In the genomic region with DNA sequence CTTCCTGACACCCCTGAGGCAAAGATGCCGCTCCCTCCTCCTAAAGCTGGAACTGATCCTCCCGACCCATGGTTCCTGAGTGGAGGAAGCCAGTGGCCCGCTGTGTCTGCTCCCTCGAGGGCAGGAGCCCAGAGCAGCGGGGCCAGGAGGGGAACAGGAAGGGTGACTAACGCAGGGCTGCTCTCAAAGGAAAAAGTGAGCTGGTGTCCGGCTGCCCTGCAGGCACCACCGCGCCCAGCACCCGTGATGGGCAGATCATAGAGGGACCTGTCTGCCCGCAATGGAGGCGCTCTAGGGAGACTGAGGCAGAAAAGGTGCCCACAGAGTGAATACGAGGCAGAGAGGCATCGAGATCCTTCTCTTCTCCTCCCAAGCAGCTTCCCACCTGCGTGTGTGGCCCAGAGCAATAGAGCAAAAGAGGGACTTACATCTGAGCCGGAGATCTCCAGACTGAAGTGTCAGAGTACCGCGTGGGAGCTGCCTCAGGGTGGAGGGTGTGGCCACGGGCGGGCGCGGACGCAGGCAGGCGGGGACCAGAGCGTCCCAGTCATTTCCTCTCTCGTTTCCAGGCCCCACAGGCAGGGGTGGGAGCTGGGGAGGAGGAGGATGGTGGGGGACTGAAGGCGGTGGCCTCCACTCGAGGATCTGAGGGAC, we compare ENCODE assay signal across 8 mouse cellular contexts. TPM values are rescaled to one million over a fixed set of nuclear protein-coding genes. Genes with fewer than 3 reads are reported as not detected.
A peak's percentile ranks its signal among the peaks of the same experiment; 100 is the strongest.
DNase-seq lines count a peak whose midpoint lies in the region; ATAC-seq and TF ChIP-seq lines count a peak whose summit lies in the region.

No protein-coding gene starts in this region.

- no peaks in the 10 kb centered on the region for H3K27me3 ChIP-seq in MEL (ENCODE audit: control insufficient read depth in 1 of 2, insufficient read depth in 2 of 2, low read length in 2 of 2)
- H3K27me3 ChIP-seq in heart, embryonic 13.5 days (replicated peaks): peaks cover 66% of the 10 kb centered on the region
- peaks cover 32% of the 10 kb centered on the region for H3K27me3 ChIP-seq in kidney, embryonic 16.5 days (ENCODE audit: insufficient read depth, low read length)

- H3K9ac ChIP-seq in MEL (ENCODE audit: control insufficient read depth, low read depth, low read length, poor library complexity, severe bottlenecking): peak overlapping the region; percentile 28
- H3K9ac ChIP-seq in heart, embryonic 13.5 days: peak overlapping the region; percentile 54
- peak overlapping the region; percentile 55 for H3K9ac ChIP-seq in kidney, embryonic 16.5 days (replicated peaks; ENCODE audit: low read length)

- WGBS in heart, embryonic 13.5 days: 3% methylated on average over 27 of the region's 28 CpGs
- under 1% methylated on average over 28 of the region's 28 CpGs for WGBS in kidney, embryonic 16.5 days
- WGBS in macrophage (ENCODE audit: missing documents): under 1% methylated on average over 28 of the region's 28 CpGs

- TF ChIP-seq POLR2A in MEL (IDR thresholded peaks at IDR 0.05; ENCODE audit: control insufficient read depth in 1 of 2, insufficient read depth in 1 of 2, low read depth in 1 of 2, low read length in 2 of 2, poor library complexity in 1 of 2): no peak
- TF ChIP-seq POLR2A in cortical plate, adult 2 months (IDR thresholded peaks at IDR 0.05; ENCODE audit: extremely low read depth, insufficient read depth, low read length): no peak

- H3K9me3 ChIP-seq in MEL (replicated peaks; ENCODE audit: insufficient read depth, low read length): no peaks in the 10 kb centered on the region
- H3K9me3 ChIP-seq in heart, embryonic 13.5 days: no peaks in the 10 kb centered on the region
- H3K9me3 ChIP-seq in kidney, embryonic 16.5 days (ENCODE audit: low read length): no peaks in the 10 kb centered on the region

- TF ChIP-seq EP300 in MEL (IDR thresholded peaks at IDR 0.05; ENCODE audit: low read depth in 1 of 2, low read length in 2 of 2): no peak

- H3K36me3 ChIP-seq in MEL (ENCODE audit: control insufficient read depth in 1 of 2, insufficient read depth in 2 of 2, low read length in 2 of 2) (peaks cover 0 to 10% of the 10 kb centered on the region in 2 experiments; a peak in 2 of 4 replicates), macrophage (ENCODE audit: inconsistent target) (peaks cover 10% of the 10 kb centered on the region; the same call in 1 of the 2 replicates)
- H3K36me3 ChIP-seq in heart, embryonic 13.5 days: no peaks in the 10 kb centered on the region
- H3K36me3 ChIP-seq in kidney, embryonic 16.5 days (ENCODE audit: insufficient read depth, low read length): no peaks in the 10 kb centered on the region

- H3K4me1 ChIP-seq in MEL (ENCODE audit: control insufficient read depth in 1 of 2, insufficient read depth in 2 of 2, low read length in 2 of 2): peaks cover 2 to 24% of the 10 kb centered on the region in 2 experiments
- no peaks in the 10 kb centered on the region for H3K4me1 ChIP-seq in cortical plate, adult 2 months (ENCODE audit: control insufficient read depth, insufficient read depth, low read length)
- peaks cover 14% of the 10 kb centered on the region for H3K4me1 ChIP-seq in heart, embryonic 13.5 days
- H3K4me1 ChIP-seq in kidney, embryonic 16.5 days (ENCODE audit: insufficient read depth, low read length): peaks cover 15% of the 10 kb centered on the region

- TF ChIP-seq CTCF in MEL (IDR thresholded peaks at IDR 0.05 in 2 of 3, conservative IDR thresholded peaks at IDR 0.05 in 1 of 3; ENCODE audit: control insufficient read depth in 1 of 3, insufficient read depth in 1 of 3, low read depth in 2 of 3, low read length in 3 of 3, poor library complexity in 1 of 3, severe bottlenecking in 1 of 3): no peak
- no peak for TF ChIP-seq CTCF in cortical plate, adult 2 months (IDR thresholded peaks at IDR 0.05; ENCODE audit: extremely low read depth, insufficient read depth, low read length)

- ATAC-seq in heart, embryonic 13.5 days (ENCODE audit: extremely low read depth, insufficient number of reproducible peaks, low FRiP score, low TSS enrichment): peak; percentile 51; the same call in 1 of the 2 replicates
- peak; percentile 73; the same call in 1 of the 2 replicates for ATAC-seq in kidney, embryonic 16.5 days (ENCODE audit: low FRiP score, low TSS enrichment)

- peak; percentile 53 for DNase-seq in MEL (ENCODE audit: low read depth, low spot score)
- DNase-seq in spleen, postnatal 36 days (ENCODE audit: low spot score in 2 of 2): peak; percentile 72 to 73
- no peak for DNase-seq in c-Kit-positive CD71-positive TER-119-positive erythroid progenitor cells, embryonic 14.5 days (ENCODE audit: low spot score)
- DNase-seq in embryo, embryonic 9.5 days (ENCODE audit: extremely low spot score): no peak

- H3K79me2 ChIP-seq in MEL (ENCODE audit: control insufficient read depth, insufficient read depth, low read length, poor library complexity) (no peaks in the 10 kb centered on the region; the same call in 1 of the 2 replicates), macrophage (ENCODE audit: inconsistent target) (peaks cover 48% of the 10 kb centered on the region)

- no peak for TF ChIP-seq RAD21 in MEL (IDR thresholded peaks at IDR 0.05; ENCODE audit: low read depth, low read length)

- no peak overlapping the region for H3K27ac ChIP-seq in MEL (ENCODE audit: control insufficient read depth, low read depth, low read length)
- peak overlapping the region; percentile 64; the same call in 1 of the 2 replicates for H3K27ac ChIP-seq in cortical plate, adult 2 months (ENCODE audit: insufficient read depth, low read length)
- H3K27ac ChIP-seq in heart, embryonic 13.5 days (replicated peaks): peak overlapping the region; percentile 30; the same call in 1 of the 2 replicates
- no peak overlapping the region; the same call in 1 of the 2 replicates for H3K27ac ChIP-seq in kidney, embryonic 16.5 days (ENCODE audit: low read length)
- peak overlapping the region; percentile 90 for H3K27ac ChIP-seq in macrophage

- peak overlapping the region; percentile 67 for H3K4me2 ChIP-seq in heart, embryonic 13.5 days
- H3K4me2 ChIP-seq in kidney, embryonic 16.5 days (replicated peaks; ENCODE audit: low read depth, low read length): peak overlapping the region; percentile 61

- H3K4me3 ChIP-seq in MEL (ENCODE audit: control insufficient read depth in 1 of 2, insufficient read depth in 1 of 2, low read depth in 2 of 2, low read length in 2 of 2) (peak overlapping the region; percentile 32 to 35; a peak in 3 of 4 replicates), macrophage (ENCODE audit: inconsistent target) (peak overlapping the region; percentile 83)
- H3K4me3 ChIP-seq in cortical plate, adult 2 months (ENCODE audit: insufficient read depth, low read length): 0 out of 2 replicates have a peak overlapping the region, but pooled peaks have one; percentile 15
- peak overlapping the region; percentile 44 for H3K4me3 ChIP-seq in heart, embryonic 13.5 days
- peak overlapping the region; percentile 43 for H3K4me3 ChIP-seq in kidney, embryonic 16.5 days (ENCODE audit: low read length)

RNA-seq across cellular contexts. Expression of a gene that starts 0.5 kb away (rescaled TPM):
- total RNA-seq in MEL (2012; rRNA removed): 38.6 and 39.4 TPM in 2 replicates
- polyA plus RNA-seq in MEL (2012; ENCODE audit: insufficient read depth in 1 of 2, insufficient read length in 2 of 2, low read depth in 1 of 2, low replicate concordance in 2 of 2, missing spikeins in 1 of 2): 10 to 100 TPM in 1 of 2 experiments, not detected in 1; 57.5 TPM
- polyA plus RNA-seq in cortical plate, adult 2 months (2012; rRNA removed): 52.7 and 62.8 TPM in 2 replicates
- polyA plus RNA-seq in heart, embryonic 13.5 days (2015; fragmentation: Nextera tagmentation; extraction: Ambion mirVana): 35.5 and 39.2 TPM in 2 replicates
- 32.6 and 34.0 TPM in 2 replicates for polyA plus RNA-seq in kidney, embryonic 16.5 days (2015; fragmentation: Nextera tagmentation; extraction: Ambion mirVana)
- 100 to 1,000 TPM in 13 of 26 experiments, 10 to 100 TPM in 13; 24.1 to 184 (median 97.0) TPM for total RNA-seq in macrophage (2018; cell fraction: chromatin; rRNA removed)
- 100 to 1,000 TPM; 518 to 856 (median 728) TPM for total RNA-seq in macrophage (2018; cell fraction: cytosol; rRNA removed)
- 100 to 1,000 TPM in 25 of 26 experiments, 10 to 100 TPM in 1; 78.4 to 397 (median 257) TPM for total RNA-seq in macrophage (2018; cell fraction: nucleus; rRNA removed)
- 662 to 1,499 TPM (median 1,028 TPM) in 3 replicates for polyA plus RNA-seq in macrophage (2018)

RNA-seq across cellular contexts. Expression of a gene that starts 9.5 kb away (rescaled TPM):
- not detected in 2 replicates for total RNA-seq in MEL (2012; rRNA removed)
- polyA plus RNA-seq in MEL (2012; ENCODE audit: insufficient read depth in 1 of 2, insufficient read length in 2 of 2, low read depth in 1 of 2, low replicate concordance in 2 of 2, missing spikeins in 1 of 2): under 1 TPM in 1 of 2 experiments, not detected in 1; 0.11 TPM
- polyA plus RNA-seq in cortical plate, adult 2 months (2012; rRNA removed): 378 and 426 TPM in 2 replicates
- 2.0 and 3.6 TPM in 2 replicates for polyA plus RNA-seq in heart, embryonic 13.5 days (2015; fragmentation: Nextera tagmentation; extraction: Ambion mirVana)
- 11.1 and 11.4 TPM in 2 replicates for polyA plus RNA-seq in kidney, embryonic 16.5 days (2015; fragmentation: Nextera tagmentation; extraction: Ambion mirVana)
- not detected for total RNA-seq in macrophage (2018; cell fraction: chromatin; rRNA removed)
- under 1 TPM in 2 of 26 experiments, not detected in 24; 0.18 to 0.35 TPM for total RNA-seq in macrophage (2018; cell fraction: cytosol; rRNA removed)
- total RNA-seq in macrophage (2018; cell fraction: nucleus; rRNA removed): not detected
- polyA plus RNA-seq in macrophage (2018): not detected in 3 replicates

RNA-seq across cellular contexts. Expression of a gene that starts 15.2 kb away (rescaled TPM):
- total RNA-seq in MEL (2012; rRNA removed): not detected in 2 replicates
- polyA plus RNA-seq in MEL (2012; ENCODE audit: insufficient read depth in 1 of 2, insufficient read length in 2 of 2, low read depth in 1 of 2, low replicate concordance in 2 of 2, missing spikeins in 1 of 2): under 1 TPM in 1 of 2 experiments, not detected in 1; 0.22 TPM
- polyA plus RNA-seq in cortical plate, adult 2 months (2012; rRNA removed): 141 and 156 TPM in 2 replicates
- polyA plus RNA-seq in heart, embryonic 13.5 days (2015; fragmentation: Nextera tagmentation; extraction: Ambion mirVana): 1,042 and 1,184 TPM in 2 replicates
- 45.7 and 48.3 TPM in 2 replicates for polyA plus RNA-seq in kidney, embryonic 16.5 days (2015; fragmentation: Nextera tagmentation; extraction: Ambion mirVana)
- total RNA-seq in macrophage (2018; cell fraction: chromatin; rRNA removed): 1 to 10 TPM in 1 of 26 experiments, not detected in 25; 1.9 TPM
- not detected for total RNA-seq in macrophage (2018; cell fraction: cytosol; rRNA removed)
- total RNA-seq in macrophage (2018; cell fraction: nucleus; rRNA removed): not detected
- not detected in 3 replicates for polyA plus RNA-seq in macrophage (2018)

RNA-seq across cellular contexts. Expression of a gene that starts 17.4 kb away (rescaled TPM):
- total RNA-seq in MEL (2012; rRNA removed): not detected in 2 replicates
- polyA plus RNA-seq in MEL (2012; ENCODE audit: insufficient read depth in 1 of 2, insufficient read length in 2 of 2, low read depth in 1 of 2, low replicate concordance in 2 of 2, missing spikeins in 1 of 2): not detected
- 35.6 and 37.5 TPM in 2 replicates for polyA plus RNA-seq in cortical plate, adult 2 months (2012; rRNA removed)
- polyA plus RNA-seq in heart, embryonic 13.5 days (2015; fragmentation: Nextera tagmentation; extraction: Ambion mirVana): 0.19 and 0.21 TPM in 2 replicates
- 0.32 and 0.33 TPM in 2 replicates for polyA plus RNA-seq in kidney, embryonic 16.5 days (2015; fragmentation: Nextera tagmentation; extraction: Ambion mirVana)
- 1 to 10 TPM in 19 of 26 experiments, under 1 TPM in 7; 0.50 to 7.1 (median 1.5) TPM for total RNA-seq in macrophage (2018; cell fraction: chromatin; rRNA removed)
- total RNA-seq in macrophage (2018; cell fraction: cytosol; rRNA removed): under 1 TPM; 0.09 to 0.59 (median 0.22) TPM
- total RNA-seq in macrophage (2018; cell fraction: nucleus; rRNA removed): 1 to 10 TPM in 13 of 26 experiments, under 1 TPM in 13; 0.29 to 3.0 (median 0.94) TPM
- polyA plus RNA-seq in macrophage (2018): 0.14 to 0.27 TPM (median 0.22 TPM) in 3 replicates

RNA-seq across cellular contexts. Expression of a gene that starts 34.7 kb away (rescaled TPM):
- total RNA-seq in MEL (2012; rRNA removed): not detected in 2 replicates
- polyA plus RNA-seq in MEL (2012; ENCODE audit: insufficient read depth in 1 of 2, insufficient read length in 2 of 2, low read depth in 1 of 2, low replicate concordance in 2 of 2, missing spikeins in 1 of 2): not detected
- polyA plus RNA-seq in cortical plate, adult 2 months (2012; rRNA removed): 0.59 and 1.0 TPM in 2 replicates
- polyA plus RNA-seq in heart, embryonic 13.5 days (2015; fragmentation: Nextera tagmentation; extraction: Ambion mirVana): 2.0 and 2.2 TPM in 2 replicates
- 15.0 and 19.0 TPM in 2 replicates for polyA plus RNA-seq in kidney, embryonic 16.5 days (2015; fragmentation: Nextera tagmentation; extraction: Ambion mirVana)
- not detected for total RNA-seq in macrophage (2018; cell fraction: chromatin; rRNA removed)
- total RNA-seq in macrophage (2018; cell fraction: cytosol; rRNA removed): not detected
- not detected for total RNA-seq in macrophage (2018; cell fraction: nucleus; rRNA removed)
- not detected in 3 replicates for polyA plus RNA-seq in macrophage (2018)

Comparison
In these comparisons a context has a peak if more than half of its experiments do, and no peak if none do; other contexts are left out.
1. DNase-seq: peak in MEL (single experiment) and spleen, postnatal 36 days (2 of 2); none in c-Kit-positive CD71-positive TER-119-positive erythroid progenitor cells, embryonic 14.5 days (single experiment) and embryo, embryonic 9.5 days (single experiment).
2. H3K27ac ChIP-seq: peak in cortical plate, adult 2 months (single experiment), heart, embryonic 13.5 days (single experiment) and macrophage (single experiment); none in MEL (single experiment) and kidney, embryonic 16.5 days (single experiment).
3. H3K4me3 ChIP-seq: peak in every context shown above with its lines; median percentile 83 in macrophage; 44 in heart, embryonic 13.5 days; 43 in kidney, embryonic 16.5 days; 34 in MEL; 15 in cortical plate, adult 2 months.
4. RNA of a gene that starts 0.5 kb away (polyA plus RNA-seq): 662 to 1,499 TPM in macrophage; 52.7 to 62.8 TPM in cortical plate, adult 2 months, 57.5 TPM in MEL, 35.5 to 39.2 TPM in heart, embryonic 13.5 days and 32.6 to 34.0 TPM in kidney, embryonic 16.5 days; every median in the first group is over 10 times any median in the second.
5. RNA of a gene that starts 9.5 kb away (polyA plus RNA-seq): 378 to 426 TPM in cortical plate, adult 2 months; 11.1 to 11.4 TPM in kidney, embryonic 16.5 days, 2.0 to 3.6 TPM in heart, embryonic 13.5 days, 0.11 TPM in MEL and not detected in macrophage; every median in the first group is over 10 times any median in the second.
6. RNA of a gene that starts 15.2 kb away (polyA plus RNA-seq): 1,042 to 1,184 TPM in heart, embryonic 13.5 days, 141 to 156 TPM in cortical plate, adult 2 months and 45.7 to 48.3 TPM in kidney, embryonic 16.5 days; 0.22 TPM in MEL and not detected in macrophage; every median in the first group is over 10 times any median in the second.
7. Peak in every context shown above with its lines, with median percentiles within 50 percentile points of each other: H3K9ac ChIP-seq.